Mouse (Mus musculus): ENCODE measurements around the gene Prr14. TPM values are rescaled to one million over a fixed set of nuclear protein-coding genes. Genes with fewer than 3 reads are reported as not detected.
"Not testable (repeated sequence)": the region's sequence is repeated elsewhere in the genome, so short reads cannot be mapped to it uniquely, and the experiment has no call there.

Gene Prr14
- polyA plus RNA-seq, 1 experiment from 2014 or later, result 63.0 TPM

GRCm38 (mm10) chr7:127453056-127453455 is 6.4 kb upstream of the Prr14 start:
- WGBS, result 96% methylated on average over 2 of the region's 2 CpGs
- H3K36me3 ChIP-seq (replicated peaks), result peaks cover 52% of the 10 kb centered on the region
- no peak overlapping the region for H3K9ac ChIP-seq
- H3K4me3 ChIP-seq (replicated peaks), result no peak overlapping the region
- H3K9me3 ChIP-seq, result peaks cover 8% of the 10 kb centered on the region; the same call in 1 of the 2 replicates
- ATAC-seq (ENCODE audit: low FRiP score), result no peak
- H3K4me1 ChIP-seq, result peaks cover 41% of the 10 kb centered on the region
- no peak overlapping the region for H3K27ac ChIP-seq
- H3K27me3 ChIP-seq, result no peaks in the 10 kb centered on the region
- no peak overlapping the region for H3K4me2 ChIP-seq

- no peak overlapping the region for H3K9ac ChIP-seq
- no peak overlapping the region for H3K4me2 ChIP-seq
- peaks cover 36% of the 10 kb centered on the region for H3K4me1 ChIP-seq
- no peaks in the 10 kb centered on the region for H3K27me3 ChIP-seq
- 89% methylated on average over 7 of the region's 7 CpGs for WGBS
- ATAC-seq (ENCODE audit: low FRiP score), result no peak
- H3K9me3 ChIP-seq, result peaks cover 8% of the 10 kb centered on the region; the same call in 1 of the 2 replicates
- peaks cover 62% of the 10 kb centered on the region for H3K36me3 ChIP-seq (replicated peaks)
- H3K4me3 ChIP-seq (replicated peaks), result no peak overlapping the region
- H3K27ac ChIP-seq, result no peak overlapping the region
Observed at GRCm38 (mm10) chr7:127454905-127455304, 4.5 kb upstream of the Prr14 start.

- H3K27me3 ChIP-seq; ATAC-seq (ENCODE audit: low FRiP score); H3K9ac ChIP-seq; H3K4me2 ChIP-seq; H3K4me1 ChIP-seq; H3K4me3 ChIP-seq (replicated peaks); H3K9me3 ChIP-seq; H3K27ac ChIP-seq: not testable (repeated sequence)
- 80% methylated on average over 3 of the region's 3 CpGs for whole genome bisulfite sequencing
- H3K36me3 ChIP-seq (replicated peaks), result peaks cover 64% of the 10 kb centered on the region
Observed at GRCm38 (mm10) chr7:127458371-127459122, 864 bp upstream of the Prr14 start.

- WGBS, result 91% methylated on average over 3 of the region's 3 CpGs
- no peaks in the 10 kb centered on the region for H3K9me3 ChIP-seq
- H3K27me3 ChIP-seq, result no peaks in the 10 kb centered on the region
- no peak overlapping the region for H3K4me2 ChIP-seq
- no peak for ATAC-seq (ENCODE audit: low FRiP score)
- H3K36me3 ChIP-seq (replicated peaks), result peaks cover 55% of the 10 kb centered on the region
- no peak overlapping the region for H3K27ac ChIP-seq
- peaks cover 12% of the 10 kb centered on the region for H3K4me1 ChIP-seq
- H3K9ac ChIP-seq, result no peak overlapping the region
- H3K4me3 ChIP-seq (replicated peaks), result no peak overlapping the region
Observed at GRCm38 (mm10) chr7:127465191-127465590, 5.8 kb downstream of the Prr14 start.

GRCm38 (mm10) chr7:127465670-127466069 is 6.3 kb downstream of the Prr14 start:
- not testable (repeated sequence) for H3K9me3 ChIP-seq; H3K4me3 ChIP-seq (replicated peaks); H3K9ac ChIP-seq; ATAC-seq (ENCODE audit: low FRiP score); H3K27ac ChIP-seq; H3K27me3 ChIP-seq; H3K4me2 ChIP-seq
- WGBS, result 96% methylated on average over 2 of the region's 2 CpGs
- Histone ChIP-seq H3K4me1 (peaks cover 13% of the 10 kb centered on the region), H3K36me3 (replicated peaks) (peaks cover 50% of the 10 kb centered on the region)

- Histone ChIP-seq H3K4me3 (replicated peaks) (no peak overlapping the region), H3K27me3 (no peaks in the 10 kb centered on the region), H3K27ac (no peak overlapping the region), H3K4me1 (peaks cover 13% of the 10 kb centered on the region), H3K9ac (no peak overlapping the region), H3K36me3 (replicated peaks) (peaks cover 46% of the 10 kb centered on the region), H3K4me2 (no peak overlapping the region), H3K9me3 (no peaks in the 10 kb centered on the region)
- ATAC-seq (ENCODE audit: low FRiP score), result no peak
- 94% methylated on average over 4 of the region's 4 CpGs for WGBS
Observed at GRCm38 (mm10) chr7:127466606-127467005, 7.2 kb downstream of the Prr14 start.

- peak overlapping the region; percentile 79 for H3K4me3 ChIP-seq (replicated peaks)
- H3K9me3 ChIP-seq, result no peaks in the 10 kb centered on the region
- ATAC-seq (ENCODE audit: low FRiP score), result peak; percentile 18; the same call in 1 of the 2 replicates
- H3K9ac ChIP-seq, result peak overlapping the region; percentile 94
- H3K4me2 ChIP-seq, result peak overlapping the region; percentile 94
- H3K27me3 ChIP-seq, result no peaks in the 10 kb centered on the region
- H3K4me1 ChIP-seq, result peaks cover 22% of the 10 kb centered on the region
- peak overlapping the region; percentile 99 for H3K27ac ChIP-seq
- H3K36me3 ChIP-seq (replicated peaks), result peaks cover 53% of the 10 kb centered on the region
- 5% methylated on average over 10 of the region's 10 CpGs for WGBS
Observed at GRCm38 (mm10) chr7:127470011-127470715, 10.8 kb downstream of the Prr14 start.

GRCm38 (mm10) chr7:127470743-127471645 is 11.6 kb downstream of the Prr14 start:
- peak; percentile 95 for ATAC-seq (ENCODE audit: low FRiP score)
- Histone ChIP-seq H3K27me3 (no peaks in the 10 kb centered on the region), H3K27ac (peak overlapping the region; percentile 99), H3K4me1 (peaks cover 22% of the 10 kb centered on the region), H3K9ac (peak overlapping the region; percentile 94), H3K9me3 (no peaks in the 10 kb centered on the region), H3K36me3 (replicated peaks) (peaks cover 53% of the 10 kb centered on the region), H3K4me2 (peak overlapping the region; percentile 94), H3K4me3 (replicated peaks) (peak overlapping the region; percentile 79)
- under 1% methylated on average over 46 of the region's 46 CpGs for WGBS

- peak; percentile 27 for ATAC-seq (ENCODE audit: low FRiP score)
- peaks cover 54% of the 10 kb centered on the region for H3K36me3 ChIP-seq (replicated peaks)
Observed at GRCm38 (mm10) chr7:127471646-127472010, 12.2 kb downstream of the Prr14 start.

GRCm38 (mm10) chr7:127472060-127472459 is 12.6 kb downstream of the Prr14 start:
- Histone ChIP-seq H3K4me2 (peak overlapping the region; percentile 94), H3K27me3 (no peaks in the 10 kb centered on the region), H3K9ac (peak overlapping the region; percentile 94), H3K36me3 (replicated peaks) (peaks cover 53% of the 10 kb centered on the region), H3K4me1 (peaks cover 28% of the 10 kb centered on the region), H3K4me3 (replicated peaks) (peak overlapping the region; percentile 79), H3K27ac (peak overlapping the region; percentile 99), H3K9me3 (no peaks in the 10 kb centered on the region)
- 0% methylated on average over 7 of the region's 7 CpGs for WGBS
- no peak for ATAC-seq (ENCODE audit: low FRiP score)

More at GRCm38 (mm10) chr7:127471646-127472010, 12.2 kb downstream of the Prr14 start:
- Histone ChIP-seq H3K4me1 (peaks cover 24% of the 10 kb centered on the region), H3K9ac (peak overlapping the region; percentile 94), H3K4me2 (peak overlapping the region; percentile 94), H3K27me3 (no peaks in the 10 kb centered on the region), H3K27ac (peak overlapping the region; percentile 99), H3K9me3 (no peaks in the 10 kb centered on the region), H3K4me3 (replicated peaks) (peak overlapping the region; percentile 79)
- WGBS, result 0% methylated on average over 24 of the region's 25 CpGs

- peaks cover 42% of the 10 kb centered on the region for H3K36me3 ChIP-seq (replicated peaks)
Observed at GRCm38 (mm10) chr7:127473705-127474104, 14.3 kb downstream of the Prr14 start.

More at GRCm38 (mm10) chr7:127473705-127474104, 14.3 kb downstream of the Prr14 start:
- no peak overlapping the region for H3K27ac ChIP-seq
- no peak overlapping the region for H3K4me2 ChIP-seq
- H3K9me3 ChIP-seq, result no peaks in the 10 kb centered on the region
- no peak overlapping the region for H3K4me3 ChIP-seq (replicated peaks)
- no peak overlapping the region for H3K9ac ChIP-seq
- H3K4me1 ChIP-seq, result peaks cover 33% of the 10 kb centered on the region
- H3K27me3 ChIP-seq, result no peaks in the 10 kb centered on the region
- 88% methylated on average over 5 of the region's 5 CpGs for WGBS
- no peak for ATAC-seq (ENCODE audit: low FRiP score)

Data from forebrain, embryonic 12.5 days (tissue).